Mouse (Mus musculus): ENCODE results near the gene Gba. TPM values are rescaled to one million over a fixed set of nuclear protein-coding genes. Genes with fewer than 3 reads are reported as not detected.
"Not testable (repeated sequence)": the region's sequence is repeated elsewhere in the genome, so short reads cannot be mapped to it uniquely, and the experiment has no call there.

Gene Gba
- total RNA-seq (2021), result 10 to 100 TPM; 64.2 to 70.6 TPM
- long read RNA-seq, experiment 1, transcript Gba-201 (11 exons, 1,779 nt), result major isoform, 21 of 30 reads
- long read RNA-seq, experiment 1, partial matches to known transcripts, result 6 of 30 reads
- long read RNA-seq, experiment 1, other reads (novel, unspliced or antisense), result 1 of 30 reads
- long read RNA-seq, experiment 2, transcript Gba-201 (11 exons, 1,779 nt), result major isoform, 11 of 16 reads
- long read RNA-seq, experiment 2, partial matches to known transcripts, result 1 of 16 reads
- long read RNA-seq, experiment 2, other reads (novel, unspliced or antisense), result 1 of 16 reads

DNA sequence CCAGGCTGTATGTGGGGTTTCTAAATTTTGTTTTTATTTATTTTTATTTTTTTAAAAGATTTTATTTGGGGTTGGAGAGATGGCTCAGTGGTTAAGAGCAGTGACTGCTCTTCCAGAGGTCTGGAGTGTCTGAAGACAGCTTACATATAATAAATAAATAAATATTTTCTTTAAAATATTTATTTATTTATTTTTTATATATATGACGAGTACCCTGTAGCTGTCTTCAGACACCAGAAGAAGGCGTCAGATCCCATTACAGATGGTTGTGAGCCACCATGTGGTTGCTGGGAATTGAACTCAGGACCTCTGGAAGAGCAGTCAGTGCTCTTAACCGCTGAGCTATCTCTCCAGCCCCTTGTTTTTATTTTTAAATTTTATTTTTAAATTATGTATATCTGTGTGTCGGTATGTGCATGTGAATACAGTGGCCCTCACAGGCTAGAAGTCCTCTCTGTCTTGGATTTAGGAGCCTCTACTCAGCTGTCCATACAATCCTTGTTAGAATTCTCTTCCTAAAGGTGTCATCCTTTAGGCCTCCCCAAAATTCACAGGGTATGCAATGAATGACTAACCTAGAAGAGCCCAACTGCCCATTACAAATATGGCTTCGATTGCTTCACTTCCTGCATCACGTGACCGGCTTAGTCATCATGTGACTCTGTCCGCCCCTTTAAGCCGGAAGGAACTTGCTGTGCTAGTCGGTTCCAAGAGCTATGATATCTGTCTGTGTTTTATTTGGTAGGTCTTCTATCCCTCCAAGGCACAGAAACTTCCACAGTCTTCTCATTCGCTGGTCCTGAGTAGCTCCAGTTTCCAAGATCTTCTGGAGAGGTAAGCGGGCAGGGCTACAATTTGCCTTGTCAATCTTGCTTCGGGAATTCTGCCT lies at the start of gene Gba:
Gene Gba (plus strand): TSS at position 676 of the 889 bp plus-strand sequence.
- DNase-seq, result peak; percentile 86 to 89

DNA sequence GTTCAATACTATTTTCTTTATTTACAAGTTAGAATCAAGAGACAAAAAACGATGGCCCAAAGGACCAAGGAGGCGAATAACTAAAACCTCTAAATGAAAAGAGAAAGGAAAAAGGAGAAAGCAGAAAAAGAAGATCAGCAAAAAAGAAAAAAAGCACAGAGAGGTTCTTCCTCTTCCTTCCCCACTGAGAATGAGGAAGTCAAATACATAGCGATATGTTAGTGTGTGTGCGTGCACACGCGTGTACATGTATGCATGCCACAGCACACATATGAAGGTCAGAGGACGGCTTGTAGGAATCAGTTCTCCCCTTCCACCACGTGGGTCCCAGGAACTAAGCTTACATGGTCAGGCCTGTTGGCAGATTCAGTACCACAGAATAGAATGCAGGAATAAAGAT lies 45.8 kb upstream of the Gba start:
- no peak for DNase-seq

DNA sequence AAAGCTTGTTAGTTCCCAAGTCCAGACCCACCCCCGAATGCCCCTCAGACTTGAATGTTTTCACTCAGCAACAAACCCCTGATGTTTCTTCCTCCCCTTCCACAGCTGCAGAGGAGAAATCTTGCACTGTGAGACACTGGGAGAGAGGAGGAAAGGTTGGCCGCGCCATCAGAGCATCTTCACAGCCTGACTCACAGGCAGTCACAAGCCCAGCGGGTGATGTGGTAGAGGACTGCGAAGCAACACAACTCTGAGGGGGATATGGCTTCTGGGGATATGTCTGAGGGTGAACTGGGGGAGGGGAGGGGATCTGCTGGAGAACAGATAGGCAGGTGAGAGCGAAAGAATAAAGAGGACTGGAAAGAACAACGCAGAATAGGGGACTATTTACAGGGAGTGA lies 44.1 kb upstream of the Gba start:
- DNase-seq, result no peak

GRCm38 (mm10) chr3:89159211-89159610 lies 43.5 kb upstream of the Gba start:
- peak; percentile 82 to 83 for DNase-seq

GRCm38 (mm10) chr3:89159616-89160344 lies 42.9 kb upstream of the Gba start, which contains the start of gene Hcn3:
Gene Hcn3, minus strand, starts transcription at chr3:89160196.
- DNase-seq, result peak; percentile 78 to 86

DNA sequence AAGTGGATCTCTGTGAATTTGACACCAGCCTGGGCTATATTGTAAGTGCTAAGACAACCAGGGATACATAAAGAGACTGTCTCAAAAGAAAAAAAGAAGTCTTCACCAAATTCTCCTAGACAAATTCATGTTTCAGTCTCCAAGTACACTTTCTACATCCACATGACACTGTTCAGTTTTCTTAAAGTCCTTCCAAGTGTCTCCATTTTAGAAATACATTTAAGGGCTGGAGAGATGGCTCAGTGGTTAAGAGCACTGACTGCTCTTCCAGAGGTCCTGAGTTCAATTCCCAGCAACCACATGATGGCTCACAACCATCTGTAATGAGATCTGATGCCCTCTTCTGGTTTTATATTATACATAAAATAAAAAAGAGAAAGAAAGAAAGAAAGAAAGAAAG lies 41.5 kb upstream of the Gba start:
- DNase-seq, result not testable (repeated sequence)

- DNase-seq, result no peak
Observed at GRCm38 (mm10) chr3:89161786-89162185, 40.9 kb upstream of the Gba start.

- peak in 1 of 2 experiments; percentile 47 for DNase-seq
Observed at GRCm38 (mm10) chr3:89163123-89163522, 39.6 kb upstream of the Gba start.

DNA sequence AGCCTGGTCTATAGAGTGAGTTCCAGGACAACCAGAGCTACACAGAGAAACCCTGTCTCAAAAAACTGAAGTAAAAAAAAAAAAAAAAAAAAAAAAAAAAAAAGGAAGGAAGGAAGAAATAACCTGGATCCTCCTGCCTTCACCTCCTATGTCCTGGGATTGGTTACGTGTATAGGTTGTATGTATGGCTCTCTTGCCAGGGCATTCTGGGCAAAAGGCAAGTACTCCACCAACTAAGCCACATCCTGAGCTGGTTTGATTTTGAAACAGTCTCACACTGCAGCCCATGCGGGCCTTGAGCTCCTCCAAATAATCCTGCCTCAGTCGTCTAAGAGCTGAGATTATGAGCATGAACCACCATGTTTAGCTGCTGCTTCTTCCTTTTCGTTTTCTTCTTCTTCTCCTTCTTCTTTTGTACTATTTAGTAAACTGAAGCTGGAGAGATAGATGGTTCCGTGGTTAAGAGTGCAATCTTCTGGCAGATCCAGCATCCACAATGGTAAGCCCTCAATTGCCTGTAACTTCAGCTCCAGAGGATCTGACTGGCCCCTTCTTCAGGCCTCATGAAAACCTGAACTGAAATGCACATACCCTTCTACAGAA lies 39.0 kb upstream of the Gba start:
- no peak for DNase-seq

DNA sequence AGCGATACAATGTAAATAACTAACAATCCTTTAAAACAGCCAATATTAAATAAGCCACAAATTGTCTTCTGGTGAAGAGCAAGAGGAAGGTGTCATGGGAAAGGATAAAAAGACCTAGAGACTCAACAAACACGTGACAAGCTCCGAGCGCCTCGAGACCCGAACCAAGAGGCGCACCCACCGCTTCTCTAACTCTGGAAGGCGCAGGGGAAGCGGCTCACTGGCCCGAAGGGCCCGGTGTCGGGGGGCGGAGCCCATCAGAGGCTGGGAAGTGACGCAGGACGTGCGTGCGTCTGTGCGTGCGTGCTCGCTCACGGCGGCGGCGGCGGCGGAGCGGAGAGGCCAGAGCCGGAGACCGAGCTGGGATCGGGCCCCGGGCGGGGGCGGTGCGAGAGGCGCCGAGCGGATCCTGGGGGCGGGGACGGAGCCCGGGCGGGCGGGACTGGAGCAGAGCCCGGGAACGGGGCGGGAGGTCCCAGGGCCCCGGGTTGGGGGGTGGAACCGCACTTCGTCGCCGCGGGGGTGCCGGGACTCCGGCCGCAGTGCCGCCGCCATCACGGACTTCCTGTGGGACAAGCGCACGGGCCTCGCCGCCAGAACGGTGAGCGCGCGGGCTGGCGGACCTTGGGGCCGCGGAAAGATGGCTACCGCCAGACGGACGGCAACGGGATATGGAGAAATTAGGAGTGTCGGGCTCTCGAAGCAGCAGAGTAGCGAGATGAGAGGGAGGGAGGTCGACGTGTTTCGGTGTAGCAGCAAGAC lies 38.0 kb upstream of the Gba start, which contains the start of gene Clk2:
Gene Clk2 (plus strand): TSS at position 290 of the 762 bp plus-strand sequence.
- peak; percentile 97 to 98 for DNase-seq

DNA sequence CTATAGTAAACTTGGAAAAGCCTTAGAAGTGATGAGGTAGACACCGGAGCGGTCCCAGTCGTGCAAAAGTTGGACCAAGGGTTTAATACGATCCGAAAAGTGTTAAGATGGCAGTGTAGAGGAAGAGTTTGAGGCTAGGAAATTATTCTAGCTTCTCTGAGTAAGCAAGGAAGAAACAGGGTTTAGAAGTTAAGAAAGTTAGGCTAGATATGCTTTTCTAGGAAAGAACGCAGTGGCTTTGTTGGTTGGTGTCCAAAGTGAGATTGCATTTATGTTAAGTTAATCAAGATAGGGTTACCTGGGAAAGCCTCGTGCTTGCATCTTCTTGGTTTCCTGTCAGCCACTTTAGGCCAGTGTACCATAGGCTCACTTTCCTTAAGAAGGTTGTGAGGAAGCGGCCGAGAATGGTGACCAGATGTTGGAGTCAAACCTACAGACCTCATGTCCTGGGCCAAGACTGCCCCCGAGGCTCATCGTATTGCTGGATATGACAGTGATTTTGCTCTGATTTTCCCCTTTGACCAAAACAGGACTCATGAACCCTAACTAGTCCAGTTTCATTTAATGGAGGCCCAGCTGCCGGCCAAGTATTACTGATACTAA lies 37.4 kb upstream of the Gba start:
- no peak for DNase-seq

- no peak for DNase-seq
Observed at GRCm38 (mm10) chr3:89166945-89167344, 35.8 kb upstream of the Gba start.

DNA sequence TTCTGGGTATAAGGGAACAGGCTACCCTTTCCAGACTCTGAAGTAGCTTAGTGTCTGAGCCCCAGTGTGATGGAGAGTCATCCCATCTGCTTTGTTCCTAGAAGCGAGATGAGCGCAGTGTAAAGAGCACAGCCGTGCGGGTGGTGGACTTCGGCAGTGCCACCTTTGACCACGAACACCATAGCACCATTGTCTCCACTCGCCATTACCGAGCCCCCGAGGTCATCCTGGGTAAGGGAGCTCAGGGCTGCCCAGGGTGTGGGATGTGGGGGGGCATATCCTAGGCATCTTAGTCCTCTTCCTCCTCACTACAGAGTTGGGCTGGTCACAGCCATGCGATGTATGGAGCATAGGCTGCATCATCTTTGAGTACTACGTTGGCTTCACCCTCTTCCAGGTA lies 27.9 kb upstream of the Gba start:
- DNase-seq, result no peak

DNA sequence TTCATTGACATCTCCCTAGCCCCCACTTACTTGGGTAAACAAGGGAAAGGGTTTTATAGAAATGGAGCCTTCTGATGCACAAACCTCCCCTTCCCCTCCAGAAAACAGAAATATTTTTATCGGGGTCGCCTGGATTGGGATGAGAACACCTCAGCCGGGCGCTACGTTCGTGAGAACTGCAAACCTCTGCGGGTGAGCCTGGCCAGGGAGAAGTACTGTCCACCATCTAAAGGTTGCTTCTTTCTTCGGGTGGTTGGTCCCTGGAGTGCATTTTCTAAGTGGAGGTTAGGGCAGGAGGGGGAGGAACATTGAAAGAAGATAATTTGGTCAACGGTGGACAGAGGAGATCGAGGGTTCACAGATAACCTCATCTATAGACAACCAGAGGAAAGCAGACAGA lies 27.2 kb upstream of the Gba start:
- DNase-seq, result no peak

DNA sequence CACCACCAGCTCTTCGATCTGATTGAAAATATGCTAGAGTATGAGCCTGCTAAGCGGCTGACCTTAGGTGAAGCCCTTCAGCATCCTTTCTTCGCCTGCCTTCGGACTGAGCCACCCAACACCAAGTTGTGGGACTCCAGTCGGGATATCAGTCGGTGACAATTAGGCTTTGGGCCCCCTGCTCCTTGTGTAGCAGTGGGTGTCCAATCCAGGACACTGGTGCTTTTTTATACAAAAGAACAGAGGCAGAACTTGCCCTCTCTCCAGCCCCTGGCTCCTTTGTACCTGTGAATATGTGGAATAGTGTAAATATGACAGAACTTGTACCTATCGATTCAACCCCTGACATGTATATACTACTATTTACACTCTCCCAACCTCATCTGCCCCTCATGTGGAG lies 26.3 kb upstream of the Gba start:
- DNase-seq, result no peak

GRCm38 (mm10) chr3:89177242-89178106 lies 25.3 kb upstream of the Gba start, which contains the start of gene Scamp3:
Gene Scamp3, plus strand, starts transcription at chr3:89177473.
- DNase-seq, result peak; percentile 89 to 90

DNA sequence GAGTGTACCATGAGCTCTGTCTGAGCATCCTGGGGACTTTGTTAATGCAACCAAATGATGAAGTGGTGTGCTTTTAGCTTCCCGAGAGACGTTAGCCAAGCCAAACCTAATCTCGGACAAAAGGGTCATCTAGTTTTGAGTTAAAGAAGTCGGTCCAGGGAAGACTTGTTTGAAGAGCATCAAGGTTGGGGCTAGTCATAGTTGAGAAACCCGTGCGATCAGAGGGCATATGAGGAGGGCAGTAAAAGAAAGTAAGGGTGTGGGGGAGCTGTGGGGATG lies 24.7 kb upstream of the Gba start:
- DNase-seq, result no peak

DNA sequence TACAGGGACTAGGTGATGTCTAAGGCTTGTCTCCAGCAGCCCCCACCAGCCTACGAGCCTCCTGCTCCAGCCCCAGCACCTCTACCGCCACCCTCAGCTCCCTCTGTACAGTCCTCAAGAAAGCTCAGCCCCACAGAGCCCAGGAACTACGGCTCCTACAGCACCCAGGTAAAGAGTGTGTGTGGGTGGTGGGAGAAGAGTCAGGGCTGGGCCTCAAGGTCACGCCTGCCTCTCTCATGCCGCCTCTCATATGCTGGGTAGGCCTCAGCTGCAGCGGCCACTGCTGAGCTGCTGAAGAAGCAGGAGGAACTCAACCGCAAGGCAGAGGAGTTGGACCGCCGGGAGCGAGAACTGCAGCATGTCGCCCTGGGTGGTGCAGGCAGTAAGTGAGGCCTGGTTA lies 23.7 kb upstream of the Gba start:
- no peak for DNase-seq

DNA sequence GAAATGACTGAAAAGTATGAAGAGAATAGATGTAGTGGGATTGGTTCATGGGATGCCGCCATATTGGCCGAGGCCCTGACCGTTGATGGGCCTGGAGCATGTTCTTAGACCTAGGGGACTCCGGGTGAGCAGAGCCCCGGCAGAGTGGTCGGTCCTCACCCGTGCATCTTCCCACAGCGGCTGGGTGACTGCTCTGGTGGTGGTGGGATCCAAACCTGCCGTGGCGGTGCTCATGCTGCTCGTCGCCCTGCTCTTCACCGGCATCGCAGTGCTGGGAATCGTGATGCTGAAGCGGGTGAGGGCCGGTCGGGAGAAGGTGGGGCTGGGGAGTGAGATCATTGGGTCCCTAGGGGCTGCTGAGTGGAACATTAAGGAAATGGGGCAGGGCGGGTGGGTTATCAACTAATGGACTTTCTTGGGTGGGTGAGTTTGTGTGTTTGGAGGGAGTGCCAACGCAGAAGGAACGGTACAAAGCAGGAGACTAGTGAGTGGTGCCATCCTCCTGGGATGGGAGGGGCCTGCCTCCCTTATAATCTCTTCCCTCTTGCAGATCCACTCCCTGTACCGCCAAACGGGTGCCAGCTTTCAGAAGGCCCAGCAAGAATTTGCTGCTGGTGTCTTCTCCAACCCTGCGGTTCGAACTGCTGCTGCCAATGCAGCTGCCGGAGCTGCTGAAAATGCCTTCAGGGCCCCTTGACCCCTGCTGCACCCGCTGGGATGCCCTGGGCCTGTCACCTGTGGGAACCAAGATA lies 20.8 kb upstream of the Gba start:
- no peak for DNase-seq
